Mouse (Mus musculus) frontal cortex, postnatal 25 days (tissue): ENCODE data around the gene Car6.

Experiments
- DNase-seq, 2 experiments: peaks; one replicate each; pipeline ENCODE4 v3.0.0; 2022; ENCODE audit warnings: low spot score in 2 of 2

The Car6 gene

DNA sequence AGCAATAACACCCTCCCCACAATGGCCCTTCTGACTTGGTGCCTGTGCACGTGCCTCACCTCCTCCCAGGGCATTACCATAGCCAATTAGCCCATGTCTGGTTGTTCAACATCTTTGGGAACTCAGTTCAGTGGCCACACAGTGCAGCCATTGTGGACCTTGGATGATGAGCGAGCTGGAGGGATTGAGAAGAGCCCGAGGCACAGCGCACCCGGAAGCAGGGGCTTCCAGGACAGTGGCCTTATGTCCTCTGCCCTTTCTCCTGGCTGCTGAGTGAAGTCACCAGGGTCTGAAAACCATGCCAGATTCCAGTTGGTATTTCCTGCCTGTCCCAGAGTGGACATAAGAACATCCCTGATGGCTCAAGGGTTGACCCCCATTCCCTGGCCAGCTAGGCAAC, at the start of gene Car6:
Gene Car6 (minus strand): TSS at position 101 of the 400 bp plus-strand sequence.
- DNase-seq = no peak

- DNase-seq = no peak
Observed at GRCm38 (mm10) chr4:150249731-150250270, 48.7 kb upstream of the Car6 start.

- no peak for DNase-seq
Observed at GRCm38 (mm10) chr4:150248917-150249316, 47.8 kb upstream of the Car6 start.

- DNase-seq = peak in 1 of 2 experiments; percentile 64
Observed at GRCm38 (mm10) chr4:150248009-150248408, 46.9 kb upstream of the Car6 start.

DNA sequence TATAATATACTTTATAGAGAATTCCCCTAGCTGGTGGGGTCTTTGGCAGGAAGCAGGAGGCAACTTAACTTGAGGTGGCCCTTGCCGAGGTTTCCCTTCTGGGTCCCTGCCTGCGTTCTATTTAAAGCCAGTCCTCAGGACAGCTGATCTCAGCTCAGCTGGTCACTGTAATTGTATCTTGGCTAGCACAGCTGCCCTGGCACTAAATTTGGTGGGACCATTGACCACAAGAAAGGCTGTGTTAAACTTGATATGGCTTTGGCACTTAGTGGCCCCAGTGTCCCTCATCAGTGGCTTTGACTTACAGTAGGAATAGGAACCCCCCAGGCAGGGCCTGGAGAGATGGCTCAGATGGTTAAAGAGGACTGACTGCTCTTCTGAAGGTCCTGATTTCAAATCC, 44.7 kb upstream of the Car6 start:
- DNase-seq = no peak

DNA sequence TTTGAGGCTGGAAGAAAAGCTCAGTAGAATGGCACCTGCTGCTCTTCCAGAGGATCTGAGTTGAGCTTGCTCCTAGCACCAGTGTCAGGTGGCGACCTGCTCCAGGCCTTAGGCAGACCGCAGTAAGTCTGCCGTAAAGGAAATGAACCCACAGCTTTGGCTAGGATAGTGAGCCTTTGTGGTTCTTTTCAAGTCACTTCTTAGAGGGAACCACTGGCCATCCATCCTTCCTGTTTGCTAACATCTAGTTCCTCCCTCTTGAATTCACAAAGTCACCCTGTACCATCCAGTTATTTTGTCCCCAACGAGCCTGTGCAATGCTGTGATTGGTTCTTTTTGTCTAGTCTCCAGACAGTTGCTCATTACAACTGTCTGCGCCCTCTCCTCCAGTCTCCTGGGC, 41.6 kb upstream of the Car6 start:
- no peak for DNase-seq

DNA sequence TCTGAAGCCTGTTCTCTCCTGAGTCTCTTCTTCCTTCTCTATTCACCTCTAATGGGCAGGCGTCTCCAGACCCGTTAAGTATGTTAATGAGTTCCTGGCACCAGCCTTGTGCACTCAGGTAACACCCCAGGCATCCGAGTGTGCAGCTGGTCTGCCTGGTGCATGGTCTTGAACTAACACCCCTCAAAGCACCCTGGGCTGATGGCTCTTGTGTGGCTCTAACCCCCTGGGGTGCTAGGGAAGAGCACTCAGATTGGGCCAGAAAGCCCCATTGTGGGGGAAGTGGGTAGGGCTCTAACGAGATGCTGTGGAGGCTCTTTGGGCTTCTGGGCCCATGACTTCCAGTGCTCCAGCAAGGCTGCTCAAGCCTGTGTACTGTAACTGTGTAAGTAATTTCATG, 40.6 kb upstream of the Car6 start:
- DNase-seq = no peak

- no peak for DNase-seq
Observed at GRCm38 (mm10) chr4:150240381-150240886, 39.3 kb upstream of the Car6 start.

DNA sequence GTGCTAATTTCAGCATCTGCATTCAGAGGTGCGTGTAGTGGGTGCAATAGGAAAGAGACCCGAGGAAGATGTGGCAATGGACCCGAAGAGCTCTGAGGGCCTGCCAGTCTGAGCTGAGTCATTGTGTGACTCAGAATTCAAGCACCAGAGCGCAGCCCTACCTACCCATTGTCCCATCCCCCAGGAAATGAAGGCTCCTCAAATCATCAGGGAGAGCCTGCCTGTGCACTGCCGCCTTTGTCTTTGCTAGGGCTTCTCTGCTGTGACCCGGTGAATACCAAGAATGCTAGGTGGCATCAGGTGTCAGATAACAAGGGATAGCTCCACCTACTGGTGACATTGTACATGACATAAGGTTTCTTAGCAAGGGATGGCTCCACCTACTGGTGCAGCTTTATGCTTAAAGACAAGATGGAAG, 38.8 kb upstream of the Car6 start:
- DNase-seq = peak in 1 of 2 experiments; percentile 54

DNA sequence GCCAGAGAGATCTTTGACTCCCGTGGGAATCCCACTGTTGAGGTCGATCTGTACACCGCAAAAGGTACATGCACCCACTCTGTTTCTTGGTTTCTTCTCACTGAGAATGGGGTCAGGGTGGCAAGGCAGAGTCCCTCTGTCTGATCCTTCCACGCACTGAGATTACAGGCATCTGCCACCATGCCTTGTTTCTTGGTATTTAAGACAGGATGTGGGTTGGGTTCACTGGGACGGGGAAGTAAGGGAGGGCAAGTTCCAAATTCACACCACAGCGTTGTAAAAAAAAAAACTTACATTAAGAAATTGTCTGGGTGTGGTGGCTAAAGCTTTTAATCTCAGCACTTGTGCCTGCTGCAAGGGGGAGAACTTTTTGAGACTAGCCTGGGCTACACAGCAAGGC, 38.4 kb upstream of the Car6 start:
- no peak for DNase-seq

- no peak for DNase-seq
Observed at GRCm38 (mm10) chr4:150239087-150239480, 38.0 kb upstream of the Car6 start.

- no peak for DNase-seq
Observed at GRCm38 (mm10) chr4:150238433-150239086, 37.4 kb upstream of the Car6 start.

DNA sequence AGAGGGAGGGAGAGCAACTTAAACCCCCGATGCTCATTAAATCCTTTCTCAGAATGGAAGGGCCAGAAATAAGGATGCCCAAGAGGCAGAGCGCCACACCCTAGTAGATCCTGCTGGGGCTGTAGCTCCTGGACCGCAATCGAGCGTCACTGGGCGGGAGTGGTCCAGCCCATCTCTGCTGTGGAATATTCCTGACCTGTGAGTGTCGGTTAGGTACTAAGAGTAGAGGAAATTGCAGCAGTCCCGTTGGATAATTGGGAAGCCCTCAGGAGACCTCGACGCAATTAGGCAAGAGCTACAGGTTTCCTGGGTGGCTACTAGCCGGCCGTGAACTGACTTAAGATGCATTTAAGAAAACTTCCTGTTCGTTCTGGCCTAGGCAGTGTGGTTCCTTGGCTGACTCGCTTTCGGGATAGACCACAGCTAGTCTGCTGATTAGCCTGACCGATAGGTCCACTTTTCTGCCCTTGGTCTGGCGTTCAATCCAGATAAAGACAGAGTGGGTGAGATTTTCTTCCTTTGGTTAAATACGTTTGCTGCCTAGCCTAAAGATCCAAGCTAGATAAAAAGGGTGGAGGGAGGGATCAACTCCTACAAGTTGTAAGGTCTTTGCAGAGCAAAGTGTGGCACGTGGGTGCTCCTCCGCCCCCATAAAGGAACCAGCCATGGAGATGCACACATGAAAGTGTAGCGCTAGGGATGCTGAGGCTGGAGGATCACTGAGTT, 36.7 kb upstream of the Car6 start:
- DNase-seq = no peak

DNA sequence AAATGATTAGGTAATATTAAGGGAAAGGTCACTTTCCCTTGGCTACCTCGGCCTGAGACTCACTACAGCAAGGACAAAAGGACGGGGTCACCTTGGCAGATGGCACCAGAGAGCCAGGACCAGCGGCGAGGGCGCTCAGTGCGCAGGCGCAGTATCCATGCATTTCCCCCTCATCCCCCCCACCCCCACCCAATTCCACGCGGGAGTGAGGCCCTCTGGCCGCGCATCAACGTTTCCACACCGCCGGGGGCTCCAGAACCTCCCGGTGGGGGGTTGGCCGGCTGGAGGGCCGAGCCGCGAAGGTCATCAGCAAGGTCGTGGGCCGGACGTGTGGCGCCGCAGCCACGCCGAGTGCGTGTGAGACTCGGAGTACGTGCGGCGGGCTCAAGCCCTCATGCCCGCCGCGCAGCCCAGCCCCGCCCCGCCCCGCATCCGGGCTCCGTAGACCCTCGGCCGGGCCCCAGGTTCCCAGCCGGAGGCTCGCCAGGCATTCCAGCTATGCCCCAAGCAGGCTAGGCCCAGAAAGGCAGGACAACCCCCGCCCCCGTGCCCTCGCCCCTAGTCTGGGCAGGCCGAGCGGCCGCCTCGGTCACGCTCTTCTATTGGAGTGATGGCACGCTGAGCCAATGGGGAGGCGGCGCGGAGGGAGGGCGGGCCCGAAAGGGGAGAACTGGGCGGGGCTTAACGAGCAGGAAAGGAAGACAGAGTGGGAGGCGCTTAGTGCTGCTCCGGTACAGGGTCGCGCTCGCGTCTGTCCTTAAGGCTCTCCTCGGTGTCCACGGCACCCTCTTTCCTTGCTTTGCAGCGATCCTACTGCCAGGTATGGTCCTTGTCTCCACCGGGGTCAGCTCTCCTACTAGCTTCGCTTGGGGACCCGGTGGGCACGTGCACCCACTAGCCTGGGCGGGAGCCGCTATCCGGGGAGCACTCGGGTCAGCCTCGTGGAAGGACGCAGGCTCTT, 35.7 kb upstream of the Car6 start, which contains the start of gene Eno1:
Gene Eno1 (plus strand): TSS at position 201 of the 961 bp plus-strand sequence.
- DNase-seq = peak; percentile 95 to 98

GRCm38 (mm10) chr4:150236031-150236430, 34.9 kb upstream of the Car6 start:
- no peak for DNase-seq

- DNase-seq = no peak
Observed at GRCm38 (mm10) chr4:150235585-150235984, 34.5 kb upstream of the Car6 start.

DNA sequence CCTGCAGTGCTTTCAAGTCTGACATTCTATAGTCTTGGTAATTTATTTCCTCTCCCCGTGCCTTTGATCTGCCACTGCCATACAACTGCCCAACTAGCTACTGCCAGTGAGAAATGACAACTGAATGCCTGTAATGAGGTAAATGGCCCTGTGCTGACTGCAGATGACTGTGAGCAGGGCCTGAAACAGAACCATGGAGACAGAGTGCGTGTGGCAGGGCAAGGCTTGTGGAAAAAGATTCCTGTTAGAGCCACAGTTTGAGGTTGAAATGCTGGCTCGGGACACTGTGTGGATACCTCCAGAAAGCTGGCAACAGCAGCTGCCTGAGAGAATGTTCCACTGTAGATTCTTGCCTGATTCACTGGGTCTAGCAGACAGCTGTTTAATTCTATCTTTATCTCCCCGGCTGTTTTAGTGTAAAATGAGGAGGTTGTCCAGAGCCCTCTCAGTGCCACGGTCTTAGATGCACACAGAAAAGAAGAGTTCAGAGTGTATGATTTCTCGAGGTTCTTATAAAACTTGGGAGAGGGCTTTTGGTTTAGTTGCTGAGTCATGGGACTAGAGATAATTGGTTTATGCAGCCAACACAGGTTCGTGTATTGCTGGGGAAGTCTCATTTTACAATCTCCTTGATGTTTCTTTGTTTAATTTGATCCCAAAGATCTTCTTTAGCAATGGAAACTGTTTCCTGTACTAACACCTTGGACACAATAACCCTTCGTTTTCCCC, 33.6 kb upstream of the Car6 start:
- no peak for DNase-seq

DNA sequence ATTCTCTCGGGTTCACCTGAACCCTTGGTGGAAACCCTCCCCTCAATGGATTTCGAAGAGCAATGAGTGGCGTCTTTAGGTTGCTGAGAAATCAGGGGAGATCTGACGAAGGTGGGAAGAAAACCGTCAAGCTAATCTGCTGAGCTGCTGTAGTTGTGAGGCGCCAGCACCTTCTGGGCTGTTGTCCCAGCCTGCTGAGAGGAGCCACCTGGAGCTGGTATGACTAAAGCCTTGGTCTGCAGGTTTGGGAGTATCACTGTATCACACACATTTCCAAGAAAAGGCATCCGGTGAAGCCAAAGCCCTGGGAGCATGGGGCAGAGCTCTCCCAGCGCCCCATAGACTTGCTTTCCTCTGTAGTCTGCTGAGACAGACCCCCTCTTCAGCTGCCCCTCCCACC, 30.7 kb upstream of the Car6 start:
- no peak for DNase-seq

- DNase-seq = peak in 1 of 2 experiments; percentile 52
Observed at GRCm38 (mm10) chr4:150230460-150231407, 29.6 kb upstream of the Car6 start.
